19 mouse cellular contexts compared by ENCODE assay signal in the genomic region with DNA sequence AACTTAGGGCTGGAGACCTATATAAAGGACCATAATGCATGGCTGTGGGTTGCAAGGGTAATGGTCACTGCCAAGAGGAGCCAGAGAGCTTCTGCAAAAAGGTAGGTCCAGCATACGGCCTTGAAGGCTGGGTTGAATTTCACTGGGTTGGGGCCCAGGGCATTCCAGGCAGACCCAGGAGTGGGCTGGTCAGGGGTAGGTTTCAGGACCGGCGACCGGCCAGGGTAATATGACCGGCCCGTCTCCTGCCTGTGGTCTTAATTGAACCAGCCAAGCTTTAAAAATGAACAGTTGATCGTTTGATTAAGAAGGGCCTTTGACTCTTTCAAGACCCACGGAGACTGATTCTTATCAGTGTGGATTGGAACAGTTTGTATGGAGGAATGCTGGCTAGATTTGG.
DNase-seq lines count a peak whose midpoint lies in the region; ATAC-seq and TF ChIP-seq lines count a peak whose summit lies in the region.
"Had no signal": no experiment of that assay in that cellular context is flagged by ENCODE, and none has a peak within 500 bp of the region (broad histone marks: within the 10 kb centered on the region; RNA-seq: fewer than 3 reads in every experiment).

No protein-coding gene starts in this region.

- peak overlapping the region; percentile 75 for H3K27ac ChIP-seq in kidney, postnatal 0 days
- H3K27ac ChIP-seq: forebrain, embryonic 15.5 days; heart, embryonic 13.5 days; hindbrain, embryonic 15.5 days had no signal

- H3K36me3 ChIP-seq in kidney, postnatal 0 days (ENCODE audit: insufficient read depth, low read length), result no peaks in the 10 kb centered on the region
- H3K36me3 ChIP-seq: forebrain, embryonic 15.5 days; heart, embryonic 13.5 days; hindbrain, embryonic 15.5 days had no signal

- no peak overlapping the region for H3K9ac ChIP-seq in kidney, postnatal 0 days (ENCODE audit: low read depth, low read length)
- H3K9ac ChIP-seq: forebrain, embryonic 15.5 days; heart, embryonic 13.5 days; hindbrain, embryonic 15.5 days had no signal

- H3K4me2 ChIP-seq in kidney, postnatal 0 days (ENCODE audit: low read length), result peak overlapping the region; percentile 18; the same call in 1 of the 2 replicates
- H3K4me2 ChIP-seq: forebrain, embryonic 15.5 days; heart, embryonic 13.5 days; hindbrain, embryonic 15.5 days had no signal

- H3K9me3 ChIP-seq in kidney, postnatal 0 days (replicated peaks; ENCODE audit: low read length), result no peaks in the 10 kb centered on the region
- H3K9me3 ChIP-seq: forebrain, embryonic 15.5 days; heart, embryonic 13.5 days; hindbrain, embryonic 15.5 days had no signal

- no peaks in the 10 kb centered on the region for H3K27me3 ChIP-seq in kidney, postnatal 0 days (ENCODE audit: insufficient read depth, low read length)
- H3K27me3 ChIP-seq: CH12.LX; forebrain, embryonic 15.5 days had no signal

- peaks cover 4% of the 10 kb centered on the region; the same call in 1 of the 2 replicates for H3K4me1 ChIP-seq in kidney, postnatal 0 days (replicated peaks; ENCODE audit: insufficient read depth, low read length)
- H3K4me1 ChIP-seq: heart, embryonic 13.5 days had no signal

- TF ChIP-seq CTCF in kidney, postnatal 0 days (IDR thresholded peaks at IDR 0.05; ENCODE audit: low read depth), result no peak

- 45% methylated on average over 8 of the region's 8 CpGs for WGBS in kidney, postnatal 0 days

- peak; percentile 67 for ATAC-seq in kidney, postnatal 0 days (replicated peaks; ENCODE audit: low FRiP score, low read depth)
- ATAC-seq: activated CD4-positive, CD25-positive, alpha-beta regulatory T cell, adult 4 months had no signal

- no peak overlapping the region for H3K4me3 ChIP-seq in kidney, postnatal 0 days (replicated peaks; ENCODE audit: low read depth, low read length)
- H3K4me3 ChIP-seq: erythroblast, embryonic 14.5 days; forebrain, embryonic 15.5 days; heart, embryonic 13.5 days; hindbrain, embryonic 15.5 days had no signal

- DNase-seq in kidney, adult 9 months, result peak; percentile 42
- DNase-seq in kidney, adult 11 months, result no peak
- peak; percentile 42 for DNase-seq in fibroblast of lung, adult 2 months (ENCODE audit: low read depth)
- peak; percentile 33 for DNase-seq in kidney, postnatal 0 days (ENCODE audit: low spot score)
- peak; percentile 28 to 51 for DNase-seq in kidney, postnatal 4 days
- no peak for DNase-seq in urinary bladder, postnatal 4 days (ENCODE audit: low spot score in 2 of 2)
- no peak for DNase-seq in frontal cortex, postnatal 14 days (ENCODE audit: low spot score in 2 of 2)
- DNase-seq: adrenal gland, postnatal 14 days; cerebellum, adult 11-12 months; cerebellum, adult 9-10 months; cerebellum, postnatal 36 days; gastrocnemius, postnatal 14 days; heart, postnatal 36 days had no signal

Comparison
In these comparisons a context has a peak if more than half of its experiments do, and no peak if none do; other contexts are left out.
1. DNase-seq: peak in kidney, adult 9 months (single experiment), fibroblast of lung, adult 2 months (single experiment), kidney, postnatal 0 days (single experiment) and kidney, postnatal 4 days (2 of 2); none in kidney, adult 11 months (single experiment), urinary bladder, postnatal 4 days (0 of 2) and frontal cortex, postnatal 14 days (0 of 2).